Mouse (Mus musculus): ENCODE results near the gene Chrd.

Chrd gene

GRCm38 (mm10) chr16:20736168-20736567 is 3.2 kb downstream of the Chrd start:
- DNase-seq, result no peak

- no peak for DNase-seq
Measured at GRCm38 (mm10) chr16:20736823-20737222, 3.9 kb downstream of the Chrd start.

GRCm38 (mm10) chr16:20739845-20740244 is 6.9 kb downstream of the Chrd start:
- no peak for DNase-seq

- DNase-seq, result peak; percentile 74
Measured at GRCm38 (mm10) chr16:20746641-20747040, 13.7 kb downstream of the Chrd start.

- no peak for DNase-seq
Measured at GRCm38 (mm10) chr16:20750518-20750917, 17.6 kb downstream of the Chrd start.

GRCm38 (mm10) chr16:20756052-20756451 is 23.1 kb downstream of the Chrd start:
- DNase-seq, result no peak

GRCm38 (mm10) chr16:20757385-20757784 is 24.5 kb downstream of the Chrd start:
- no peak for DNase-seq

GRCm38 (mm10) chr16:20761681-20762080 is 28.8 kb downstream of the Chrd start:
- DNase-seq, result no peak

- DNase-seq, result peak; percentile 21
Measured at GRCm38 (mm10) chr16:20765244-20765643, 32.3 kb downstream of the Chrd start.

- no peak for DNase-seq
Measured at GRCm38 (mm10) chr16:20775021-20775420, 42.1 kb downstream of the Chrd start.

GRCm38 (mm10) chr16:20779846-20780245 is 46.9 kb downstream of the Chrd start:
- no peak for DNase-seq

- no peak for DNase-seq
Measured at GRCm38 (mm10) chr16:20781101-20781630, 48.2 kb downstream of the Chrd start.

GRCm38 (mm10) chr16:20783891-20784290 is 51.0 kb downstream of the Chrd start:
- no peak for DNase-seq

GRCm38 (mm10) chr16:20784754-20785153 is 51.8 kb downstream of the Chrd start:
- DNase-seq, result no peak

- DNase-seq, result no peak
Measured at GRCm38 (mm10) chr16:20786556-20786955, 53.6 kb downstream of the Chrd start.

- DNase-seq, result no peak
Measured at GRCm38 (mm10) chr16:20791803-20792202, 58.9 kb downstream of the Chrd start.

Data from right cerebral cortex, postnatal 14 days (tissue).